Mouse (Mus musculus): ENCODE data around the gene Ttll3. TPM values are rescaled to one million over a fixed set of nuclear protein-coding genes. Genes with fewer than 3 reads are reported as not detected.

Gene Ttll3
- polyA plus RNA-seq, 1 experiment, result 21.2 TPM

- H3K36me3 ChIP-seq (ENCODE audit: control insufficient read depth, insufficient read depth, low read length), result peaks cover 4% of the 10 kb centered on the region; the same call in 1 of the 2 replicates
- TF ChIP-seq POLR2A (IDR thresholded peaks at IDR 0.05; ENCODE audit: low read depth, low read length) (no peak), CTCF (IDR thresholded peaks at IDR 0.05; ENCODE audit: extremely low read depth, insufficient read depth, insufficient read length, insufficient replicate concordance) (no peak)
- DNase-seq (ENCODE audit: low read depth in 1 of 2, low spot score in 2 of 2), result no peak
- H3K4me3 ChIP-seq (ENCODE audit: extremely low read depth, insufficient read depth, insufficient read length), result no peak overlapping the region
- no peaks in the 10 kb centered on the region for H3K27me3 ChIP-seq (ENCODE audit: control insufficient read depth, insufficient read depth, low read length)
- H3K27ac ChIP-seq (ENCODE audit: insufficient read depth, low read length), result no peak overlapping the region
- 82% methylated on average over 5 of the region's 5 CpGs for WGBS
- peaks cover 7% of the 10 kb centered on the region; the same call in 1 of the 2 replicates for H3K4me1 ChIP-seq (ENCODE audit: control insufficient read depth, insufficient read depth, insufficient read length)
Observed at GRCm38 (mm10) chr6:113416416-113416815, 27.4 kb downstream of the Ttll3 start.

- TF ChIP-seq POLR2A (IDR thresholded peaks at IDR 0.05; ENCODE audit: low read depth, low read length), result no peak
- DNase-seq (ENCODE audit: low read depth in 1 of 2, low spot score in 2 of 2), result peak in 1 of 2 experiments; percentile 19
- Histone ChIP-seq H3K27ac (ENCODE audit: insufficient read depth, low read length) (no peak overlapping the region), H3K4me1 (ENCODE audit: control insufficient read depth, insufficient read depth, insufficient read length) (peaks cover 7% of the 10 kb centered on the region; the same call in 1 of the 2 replicates), H3K27me3 (ENCODE audit: control insufficient read depth, insufficient read depth, low read length) (no peaks in the 10 kb centered on the region), H3K4me3 (ENCODE audit: extremely low read depth, insufficient read depth, insufficient read length) (peak overlapping the region; percentile 73), H3K36me3 (ENCODE audit: control insufficient read depth, insufficient read depth, low read length) (no peaks in the 10 kb centered on the region)
- 14% methylated on average over 16 of the region's 16 CpGs for WGBS
Observed at GRCm38 (mm10) chr6:113418441-113419198, 29.6 kb downstream of the Ttll3 start.

- TF ChIP-seq CTCF (IDR thresholded peaks at IDR 0.05; ENCODE audit: extremely low read depth, insufficient read depth, insufficient read length, insufficient replicate concordance) (no peak), POLR2A (IDR thresholded peaks at IDR 0.05; ENCODE audit: low read depth, low read length) (peak; percentile 48; the same call in 1 of the 2 replicates)
- Histone ChIP-seq H3K27ac (ENCODE audit: insufficient read depth, low read length) (no peak within 1 kb of the TSS), H3K36me3 (ENCODE audit: control insufficient read depth, insufficient read depth, low read length) (no peaks in the 10 kb centered on the region), H3K4me1 (ENCODE audit: control insufficient read depth, insufficient read depth, insufficient read length) (peaks cover 7% of the 10 kb centered on the region; the same call in 1 of the 2 replicates), H3K4me3 (ENCODE audit: extremely low read depth, insufficient read depth, insufficient read length) (peak within 1 kb of the TSS; percentile 73), H3K27me3 (ENCODE audit: control insufficient read depth, insufficient read depth, low read length) (no peaks in the 10 kb centered on the region)
- peak; percentile 98 to 100 for DNase-seq (ENCODE audit: low read depth in 1 of 2, low spot score in 2 of 2)
- WGBS, result 0% methylated on average over 25 of the region's 25 CpGs
Observed at GRCm38 (mm10) chr6:113419199-113419587, 30.1 kb downstream of the Ttll3 start, which contains the start of gene Rpusd3. Rpusd3 (minus strand) TSS chr6:113419340.

GRCm38 (mm10) chr6:113423000-113423399 lies 33.9 kb downstream of the Ttll3 start:
- Histone ChIP-seq H3K4me3 (ENCODE audit: extremely low read depth, insufficient read depth, insufficient read length) (no peak overlapping the region), H3K27ac (ENCODE audit: insufficient read depth, low read length) (no peak overlapping the region), H3K4me1 (ENCODE audit: control insufficient read depth, insufficient read depth, insufficient read length) (peaks cover 7% of the 10 kb centered on the region; the same call in 1 of the 2 replicates), H3K27me3 (ENCODE audit: control insufficient read depth, insufficient read depth, low read length) (no peaks in the 10 kb centered on the region), H3K36me3 (ENCODE audit: control insufficient read depth, insufficient read depth, low read length) (no peaks in the 10 kb centered on the region)
- WGBS, result 61% methylated on average over 4 of the region's 4 CpGs
- TF ChIP-seq CTCF (IDR thresholded peaks at IDR 0.05; ENCODE audit: extremely low read depth, insufficient read depth, insufficient read length, insufficient replicate concordance), result no peak
- TF ChIP-seq POLR2A (IDR thresholded peaks at IDR 0.05; ENCODE audit: low read depth, low read length), result no peak
- no peak for DNase-seq (ENCODE audit: low read depth in 1 of 2, low spot score in 2 of 2)

- DNase-seq (ENCODE audit: low read depth in 1 of 2, low spot score in 2 of 2), result no peak
- no peaks in the 10 kb centered on the region for H3K27me3 ChIP-seq (ENCODE audit: control insufficient read depth, insufficient read depth, low read length)
- H3K36me3 ChIP-seq (ENCODE audit: control insufficient read depth, insufficient read depth, low read length), result no peaks in the 10 kb centered on the region
- TF ChIP-seq CTCF (IDR thresholded peaks at IDR 0.05; ENCODE audit: extremely low read depth, insufficient read depth, insufficient read length, insufficient replicate concordance) (no peak), POLR2A (IDR thresholded peaks at IDR 0.05; ENCODE audit: low read depth, low read length) (no peak)
- WGBS, result 88% methylated on average over 7 of the region's 7 CpGs
- 0 out of 2 replicates have a peak, but pooled peaks cover 3% of the 10 kb centered on the region for H3K4me1 ChIP-seq (ENCODE audit: control insufficient read depth, insufficient read depth, insufficient read length)
- H3K4me3 ChIP-seq (ENCODE audit: extremely low read depth, insufficient read depth, insufficient read length), result no peak overlapping the region
- H3K27ac ChIP-seq (ENCODE audit: insufficient read depth, low read length), result no peak overlapping the region
Observed at GRCm38 (mm10) chr6:113424187-113424586, 35.1 kb downstream of the Ttll3 start.

- no peaks in the 10 kb centered on the region for H3K36me3 ChIP-seq (ENCODE audit: control insufficient read depth, insufficient read depth, low read length)
- 89% methylated on average over 4 of the region's 4 CpGs for WGBS
- H3K27me3 ChIP-seq (ENCODE audit: control insufficient read depth, insufficient read depth, low read length), result no peaks in the 10 kb centered on the region
Observed at GRCm38 (mm10) chr6:113426696-113427095, 37.6 kb downstream of the Ttll3 start.

GRCm38 (mm10) chr6:113427397-113427796 lies 38.3 kb downstream of the Ttll3 start:
- DNase-seq (ENCODE audit: low read depth in 1 of 2, low spot score in 2 of 2), result peak in 1 of 2 experiments; percentile 14
- 70% methylated on average over 3 of the region's 3 CpGs for WGBS
- Histone ChIP-seq H3K27ac (ENCODE audit: insufficient read depth, low read length) (no peak overlapping the region), H3K4me1 (ENCODE audit: control insufficient read depth, insufficient read depth, insufficient read length) (no peaks in the 10 kb centered on the region), H3K36me3 (ENCODE audit: control insufficient read depth, insufficient read depth, low read length) (no peaks in the 10 kb centered on the region), H3K27me3 (ENCODE audit: control insufficient read depth, insufficient read depth, low read length) (no peaks in the 10 kb centered on the region), H3K4me3 (ENCODE audit: extremely low read depth, insufficient read depth, insufficient read length) (no peak overlapping the region)
- peak; percentile 28; the same call in 1 of the 2 replicates for TF ChIP-seq CTCF (IDR thresholded peaks at IDR 0.05; ENCODE audit: extremely low read depth, insufficient read depth, insufficient read length, insufficient replicate concordance)
- no peak for TF ChIP-seq POLR2A (IDR thresholded peaks at IDR 0.05; ENCODE audit: low read depth, low read length)

More at GRCm38 (mm10) chr6:113426696-113427095, 37.6 kb downstream of the Ttll3 start:
- TF ChIP-seq CTCF (IDR thresholded peaks at IDR 0.05; ENCODE audit: extremely low read depth, insufficient read depth, insufficient read length, insufficient replicate concordance) (no peak), POLR2A (IDR thresholded peaks at IDR 0.05; ENCODE audit: low read depth, low read length) (no peak)
- no peak overlapping the region for H3K27ac ChIP-seq (ENCODE audit: insufficient read depth, low read length)
- DNase-seq (ENCODE audit: low read depth in 1 of 2, low spot score in 2 of 2), result no peak
- H3K4me1 ChIP-seq (ENCODE audit: control insufficient read depth, insufficient read depth, insufficient read length), result no peaks in the 10 kb centered on the region
- no peak overlapping the region for H3K4me3 ChIP-seq (ENCODE audit: extremely low read depth, insufficient read depth, insufficient read length)
